Mouse (Mus musculus) stomach, postnatal 0 days (tissue): ENCODE measurements around the gene Tmem108. TPM values are rescaled to one million over a fixed set of nuclear protein-coding genes. Genes with fewer than 3 reads are reported as not detected.

ENCODE experiments used
- ATAC-seq: fragments of 200-750 bp; cut with Nextera tagmentation; 2 replicates; pipeline ENCODE4 v1.8.0; 2017; ENCODE audit not compliant: low FRiP score, low TSS enrichment
- DNase-seq: peaks from one replicate; pipeline ENCODE4 v3.0.0-alpha.2; 2016; ENCODE audit warnings: low spot score
- H3K27ac ChIP-seq: fragments of 300-500 bp; sonication (generic); replicated peaks from 2 replicates; pipeline ENCODE4 v1.5.1; 2014; ENCODE audit warnings: mild to moderate bottlenecking, control low read depth
- H3K27me3 ChIP-seq: fragments of 300-500 bp; sonication (generic); 2 replicates; pipeline ENCODE4 v1.6.1; 2014; ENCODE audit warnings: low read length; ENCODE audit not compliant: control insufficient read depth, insufficient read depth
- H3K36me3 ChIP-seq: fragments of 300-500 bp; sonication (generic); 2 replicates; pipeline ENCODE4 v1.6.1; 2014; ENCODE audit warnings: low read length, mixed read lengths; ENCODE audit not compliant: control insufficient read depth, insufficient read depth
- H3K4me1 ChIP-seq: fragments of 300-500 bp; sonication (generic); replicated peaks from 2 replicates; pipeline ENCODE4 v1.6.1; 2014; ENCODE audit warnings: antibody characterized with exemption; ENCODE audit not compliant: control insufficient read depth, insufficient read depth
- H3K4me2 ChIP-seq: fragments of 300-500 bp; sonication (generic); replicated peaks from 2 replicates; pipeline ENCODE4 v1.6.1; 2014; ENCODE audit warnings: low read depth, mild to moderate bottlenecking, control low read depth, moderate library complexity
- H3K4me3 ChIP-seq: fragments of 300-500 bp; sonication (generic); 2 replicates; pipeline ENCODE4 v1.5.1; 2014; ENCODE audit warnings: low read depth, low read length, control low read depth
- H3K9ac ChIP-seq: fragments of 300-500 bp; sonication (generic); 2 replicates; pipeline ENCODE4 v1.6.1; 2014; ENCODE audit warnings: mild to moderate bottlenecking, low read length, control low read depth, mixed read lengths
- H3K9me3 ChIP-seq: fragments of 300-500 bp; sonication (generic); 2 replicates; pipeline ENCODE4 v1.6.1; 2016; ENCODE audit warnings: low read length; ENCODE audit not compliant: control insufficient read depth
- CTCF ChIP-seq: IDR thresholded peaks from 2 replicates; pipeline ENCODE4 v1.5.1; 2016; ENCODE audit warnings: antibody characterized with exemption, low read depth, mild to moderate bottlenecking, moderate library complexity
- EP300 ChIP-seq: optimal IDR thresholded peaks from 2 replicates; pipeline ENCODE3; 2016; ENCODE audit warnings: antibody characterized with exemption
- WGBS: fragments of 180-500 bp; shearing (Covaris S2); extraction: QIAGEN DNeasy Blood & Tissue Kit; methylation state at CpG from one replicate; pipeline ENCODE4 v1.1.7; 2014; 5-methylcytosine and 5-hydroxymethylcytosine counted together
- polyA plus RNA-seq: library from polyadenylated mRNA; unstranded; fragments of >200 nt; fragmentation: Nextera tagmentation; extraction: Ambion mirVana; gene quantifications from 2 replicates; pipeline ENCODE4 v1.2.1, GENCODE M21; 2015

Tmem108 gene
- polyA plus RNA-seq, 1 experiment from 2014 or later = 4.2 TPM

- H3K4me2 ChIP-seq = no peak overlapping the region
- no peak overlapping the region for H3K4me3 ChIP-seq
- H3K4me1 ChIP-seq = no peaks in the 10 kb centered on the region; the same call in 1 of the 2 replicates
- no peak for TF ChIP-seq CTCF
- no peaks in the 10 kb centered on the region for H3K9me3 ChIP-seq
- H3K27me3 ChIP-seq = peaks cover 2% of the 10 kb centered on the region; the same call in 1 of the 2 replicates
- DNase-seq (no peak), ATAC-seq (no peak)
- H3K9ac ChIP-seq = no peak overlapping the region
- WGBS = 85% methylated on average over 7 of the region's 7 CpGs
- no peak overlapping the region for H3K27ac ChIP-seq
- H3K36me3 ChIP-seq = no peaks in the 10 kb centered on the region
These were observed 3.4 kb downstream of the Tmem108 start for GRCm38 (mm10) chr9:103758246-103758645.

- H3K4me2 ChIP-seq = no peak overlapping the region
- no peaks in the 10 kb centered on the region for H3K4me1 ChIP-seq
- DNase-seq = no peak
- TF ChIP-seq CTCF (no peak), EP300 (no peak)
- no peak for ATAC-seq
- H3K9me3 ChIP-seq = no peaks in the 10 kb centered on the region
- H3K9ac ChIP-seq = no peak overlapping the region
- H3K4me3 ChIP-seq = no peak overlapping the region
- H3K36me3 ChIP-seq = no peaks in the 10 kb centered on the region
- 93% methylated on average over 10 of the region's 10 CpGs for WGBS
- H3K27ac ChIP-seq = no peak overlapping the region
- H3K27me3 ChIP-seq = no peaks in the 10 kb centered on the region
These were observed 9.0 kb downstream of the Tmem108 start for GRCm38 (mm10) chr9:103752618-103753017.

GRCm38 (mm10) chr9:103751568-103751967 lies 10.1 kb downstream of the Tmem108 start:
- no peak for DNase-seq
- no peak for ATAC-seq
- Histone ChIP-seq H3K27me3 (no peaks in the 10 kb centered on the region), H3K4me3 (no peak overlapping the region), H3K27ac (no peak overlapping the region), H3K4me1 (no peaks in the 10 kb centered on the region), H3K4me2 (no peak overlapping the region), H3K36me3 (no peaks in the 10 kb centered on the region), H3K9me3 (no peaks in the 10 kb centered on the region), H3K9ac (no peak overlapping the region)
- WGBS = 80% methylated on average over 9 of the region's 9 CpGs
- no peak for TF ChIP-seq EP300
- no peak for TF ChIP-seq CTCF

GRCm38 (mm10) chr9:103750491-103750890 lies 11.1 kb downstream of the Tmem108 start:
- no peak overlapping the region for H3K4me3 ChIP-seq
- no peaks in the 10 kb centered on the region for H3K27me3 ChIP-seq
- DNase-seq (no peak), ATAC-seq (no peak)
- no peak overlapping the region for H3K9ac ChIP-seq
- no peaks in the 10 kb centered on the region for H3K36me3 ChIP-seq
- H3K4me2 ChIP-seq = no peak overlapping the region
- H3K4me1 ChIP-seq = no peaks in the 10 kb centered on the region
- TF ChIP-seq CTCF = no peak
- no peaks in the 10 kb centered on the region for H3K9me3 ChIP-seq
- no peak overlapping the region for H3K27ac ChIP-seq
- 82% methylated on average over 9 of the region's 9 CpGs for WGBS

- TF ChIP-seq EP300 (no peak), CTCF (no peak)
- Histone ChIP-seq H3K27ac (no peak overlapping the region), H3K9ac (no peak overlapping the region), H3K4me2 (no peak overlapping the region), H3K4me1 (no peaks in the 10 kb centered on the region), H3K27me3 (no peaks in the 10 kb centered on the region), H3K9me3 (no peaks in the 10 kb centered on the region), H3K4me3 (no peak overlapping the region), H3K36me3 (no peaks in the 10 kb centered on the region)
- no peak for DNase-seq
- no peak for ATAC-seq
- WGBS = 81% methylated on average over 5 of the region's 5 CpGs
These were observed 15.0 kb downstream of the Tmem108 start for GRCm38 (mm10) chr9:103746598-103746997.

GRCm38 (mm10) chr9:103740145-103740544 lies 21.5 kb downstream of the Tmem108 start:
- no peak overlapping the region for H3K27ac ChIP-seq
- no peak overlapping the region for H3K4me2 ChIP-seq
- H3K4me1 ChIP-seq = no peaks in the 10 kb centered on the region
- 56% methylated on average over 12 of the region's 12 CpGs for WGBS
- no peaks in the 10 kb centered on the region for H3K9me3 ChIP-seq
- H3K27me3 ChIP-seq = no peaks in the 10 kb centered on the region
- no peak overlapping the region for H3K4me3 ChIP-seq
- no peak overlapping the region for H3K9ac ChIP-seq
- TF ChIP-seq EP300 = no peak
- TF ChIP-seq CTCF = no peak
- H3K36me3 ChIP-seq = no peaks in the 10 kb centered on the region
- DNase-seq = no peak
- ATAC-seq = no peak
